Mouse (Mus musculus): ENCODE measurements around the gene Mylk3. TPM values are rescaled to one million over a fixed set of nuclear protein-coding genes. Genes with fewer than 3 reads are reported as not detected.

Gene Mylk3
- polyA plus RNA-seq, 1 experiment from 2014 or later, result 1.7 TPM

DNA sequence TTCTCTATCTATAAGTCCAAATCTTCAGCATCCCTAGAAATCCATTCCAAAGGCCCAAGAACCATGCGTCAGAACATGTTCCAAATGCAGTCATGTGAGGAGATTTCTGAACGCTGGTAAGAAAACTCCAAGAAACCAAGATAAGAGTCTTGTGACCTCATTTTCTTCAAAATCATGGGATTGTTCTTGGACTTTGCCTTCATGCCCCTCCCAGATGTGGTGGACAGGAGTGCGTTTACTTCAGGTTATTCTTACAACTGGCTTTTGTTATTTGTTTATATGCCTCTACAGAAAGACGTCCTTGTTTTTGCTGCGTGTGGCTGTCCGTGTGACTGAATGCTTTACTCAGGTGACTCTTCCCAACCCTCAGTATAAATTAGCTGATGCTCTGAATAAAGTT, 7.1 kb upstream of the Mylk3 start:
- WGBS, result 92% methylated on average over 6 of the region's 6 CpGs
- no peak for ATAC-seq (ENCODE audit: low FRiP score, low TSS enrichment)
- H3K9me3 ChIP-seq (ENCODE audit: low read length), result no peaks in the 10 kb centered on the region
- H3K27me3 ChIP-seq (ENCODE audit: insufficient read depth, low read length), result no peaks in the 10 kb centered on the region
- 0 out of 2 replicates have a peak, but pooled peaks cover 2% of the 10 kb centered on the region for H3K4me1 ChIP-seq (ENCODE audit: insufficient read depth, low read length)
- no peak overlapping the region for H3K9ac ChIP-seq (replicated peaks; ENCODE audit: low read length)
- H3K4me3 ChIP-seq (ENCODE audit: low read length), result no peak overlapping the region
- no peak overlapping the region for H3K4me2 ChIP-seq (replicated peaks; ENCODE audit: low read depth, low read length)
- H3K36me3 ChIP-seq (ENCODE audit: insufficient read depth, low read length), result no peaks in the 10 kb centered on the region
- no peak overlapping the region for H3K27ac ChIP-seq (ENCODE audit: low read length)

DNA sequence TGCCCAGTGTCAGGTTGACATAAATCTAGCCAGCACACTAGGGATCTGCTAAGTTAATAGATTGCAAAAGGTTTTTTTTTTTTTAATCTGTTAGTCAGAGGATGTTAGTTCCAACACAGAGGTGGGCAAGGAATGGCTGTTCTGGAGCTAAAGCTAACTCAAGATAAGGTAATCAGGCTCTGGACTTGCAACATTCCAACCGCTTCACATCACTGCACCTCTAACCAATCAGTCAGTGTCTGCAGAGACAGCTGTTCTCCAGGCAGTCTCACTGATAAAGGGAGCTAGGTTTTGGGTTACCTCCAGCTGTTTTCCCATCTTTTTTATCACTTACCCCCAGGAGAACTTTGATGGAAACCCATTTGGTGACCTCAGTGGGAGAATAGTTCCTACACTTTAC, 5.3 kb upstream of the Mylk3 start:
- no peak overlapping the region for H3K4me3 ChIP-seq (ENCODE audit: low read length)
- H3K4me2 ChIP-seq (replicated peaks; ENCODE audit: low read depth, low read length), result no peak overlapping the region
- H3K4me1 ChIP-seq (ENCODE audit: insufficient read depth, low read length), result no peaks in the 10 kb centered on the region
- WGBS, result 67% methylated on average over 1 of the region's 1 CpGs
- no peaks in the 10 kb centered on the region for H3K36me3 ChIP-seq (ENCODE audit: insufficient read depth, low read length)
- H3K9ac ChIP-seq (replicated peaks; ENCODE audit: low read length), result no peak overlapping the region
- no peak for ATAC-seq (ENCODE audit: low FRiP score, low TSS enrichment)
- no peak overlapping the region for H3K27ac ChIP-seq (ENCODE audit: low read length)
- no peaks in the 10 kb centered on the region for H3K27me3 ChIP-seq (ENCODE audit: insufficient read depth, low read length)
- H3K9me3 ChIP-seq (ENCODE audit: low read length), result no peaks in the 10 kb centered on the region

DNA sequence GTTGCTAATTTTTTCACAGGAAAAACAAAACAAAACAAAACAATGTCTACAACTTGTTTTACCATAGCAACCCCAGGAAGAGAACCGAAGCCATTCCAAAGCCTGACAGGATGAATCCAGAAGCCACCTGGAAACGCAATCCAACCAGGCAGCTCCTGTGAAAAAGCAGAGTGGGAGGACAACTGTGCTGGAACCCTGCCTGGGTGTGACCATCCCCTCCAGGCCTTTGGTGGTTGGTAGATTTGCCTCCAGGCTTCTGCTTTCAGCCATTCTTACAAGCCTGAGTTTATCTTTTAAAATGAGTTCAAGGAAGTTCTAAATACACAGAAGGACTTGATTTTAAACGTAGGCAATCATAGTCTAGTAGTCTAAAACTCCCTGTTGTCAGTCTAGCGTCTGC, 4.2 kb downstream of the Mylk3 start:
- Histone ChIP-seq H3K27ac (ENCODE audit: low read length) (no peak overlapping the region), H3K9ac (replicated peaks; ENCODE audit: low read length) (no peak overlapping the region), H3K36me3 (ENCODE audit: insufficient read depth, low read length) (no peaks in the 10 kb centered on the region), H3K4me1 (ENCODE audit: insufficient read depth, low read length) (peaks cover 22% of the 10 kb centered on the region), H3K4me3 (ENCODE audit: low read length) (no peak overlapping the region), H3K9me3 (ENCODE audit: low read length) (no peaks in the 10 kb centered on the region), H3K27me3 (ENCODE audit: insufficient read depth, low read length) (no peaks in the 10 kb centered on the region), H3K4me2 (replicated peaks; ENCODE audit: low read depth, low read length) (no peak overlapping the region)
- WGBS, result 63% methylated on average over 4 of the region's 4 CpGs
- ATAC-seq (ENCODE audit: low FRiP score, low TSS enrichment), result no peak

DNA sequence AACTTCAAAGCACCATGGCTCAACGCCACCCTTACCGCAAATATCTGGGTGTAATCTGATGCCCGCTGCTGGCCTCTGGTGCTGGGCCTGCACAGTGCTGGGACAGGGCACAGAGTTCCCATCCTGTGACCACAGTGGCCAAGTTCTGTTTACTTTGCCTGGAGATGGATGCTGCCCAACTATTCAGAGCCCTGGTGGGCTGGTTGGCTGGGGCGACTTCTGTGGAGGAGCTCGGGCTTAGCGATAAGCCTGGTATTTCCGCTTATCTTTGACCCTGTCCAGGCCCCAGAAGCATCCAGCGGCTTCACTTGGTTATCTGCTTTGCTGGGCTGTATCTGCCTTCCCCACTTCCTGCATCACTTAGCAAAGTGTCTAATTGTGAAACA, 5.3 kb downstream of the Mylk3 start:
- Histone ChIP-seq H3K9ac (replicated peaks; ENCODE audit: low read length) (no peak overlapping the region), H3K36me3 (ENCODE audit: insufficient read depth, low read length) (no peaks in the 10 kb centered on the region), H3K27ac (ENCODE audit: low read length) (peak overlapping the region; percentile 56; the same call in 1 of the 2 replicates), H3K27me3 (ENCODE audit: insufficient read depth, low read length) (no peaks in the 10 kb centered on the region), H3K4me2 (replicated peaks; ENCODE audit: low read depth, low read length) (no peak overlapping the region), H3K4me1 (ENCODE audit: insufficient read depth, low read length) (peaks cover 22% of the 10 kb centered on the region), H3K9me3 (ENCODE audit: low read length) (no peaks in the 10 kb centered on the region), H3K4me3 (ENCODE audit: low read length) (no peak overlapping the region)
- peak; percentile 59; the same call in 1 of the 2 replicates for ATAC-seq (ENCODE audit: low FRiP score, low TSS enrichment)
- WGBS, result 58% methylated on average over 8 of the region's 8 CpGs

DNA sequence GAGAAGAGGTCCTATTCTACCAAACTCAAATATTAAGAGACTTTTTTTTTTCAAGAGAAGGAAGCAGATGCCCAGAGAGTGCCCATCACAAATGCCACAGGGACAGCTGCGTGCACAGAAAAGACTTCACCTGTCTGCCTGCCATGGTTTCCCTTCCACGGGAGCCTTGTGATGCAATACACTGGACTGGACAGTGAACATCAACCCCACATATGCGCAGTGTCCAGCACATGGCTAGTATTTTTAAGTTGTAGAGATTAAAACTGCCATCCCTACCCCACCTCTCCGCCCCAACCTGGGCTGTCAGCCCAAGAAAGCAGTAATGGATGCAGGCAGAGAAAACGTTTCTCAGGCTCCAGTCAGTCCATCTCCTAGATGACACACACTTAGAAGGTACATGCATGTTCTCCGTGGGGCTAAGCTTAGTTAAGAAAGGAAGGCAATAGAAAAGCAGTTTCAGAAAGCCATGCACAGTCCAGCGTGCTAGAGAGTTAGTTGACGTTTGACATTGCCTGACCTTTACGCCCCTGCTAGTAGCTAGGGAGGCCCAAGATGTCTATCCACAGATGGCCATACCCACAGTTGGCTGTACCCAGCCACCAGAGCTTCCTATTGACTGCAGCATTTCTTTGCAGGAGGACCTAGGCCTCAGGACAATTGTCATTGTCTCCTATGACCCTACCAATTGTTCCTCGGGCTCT, 5.9 kb downstream of the Mylk3 start:
- Histone ChIP-seq H3K27ac (ENCODE audit: low read length) (peak overlapping the region; percentile 11; the same call in 1 of the 2 replicates), H3K9me3 (ENCODE audit: low read length) (no peaks in the 10 kb centered on the region), H3K4me3 (ENCODE audit: low read length) (no peak overlapping the region), H3K4me1 (ENCODE audit: insufficient read depth, low read length) (peaks cover 22% of the 10 kb centered on the region), H3K27me3 (ENCODE audit: insufficient read depth, low read length) (no peaks in the 10 kb centered on the region), H3K9ac (replicated peaks; ENCODE audit: low read length) (no peak overlapping the region), H3K36me3 (ENCODE audit: insufficient read depth, low read length) (no peaks in the 10 kb centered on the region), H3K4me2 (replicated peaks; ENCODE audit: low read depth, low read length) (no peak overlapping the region)
- no peak for ATAC-seq (ENCODE audit: low FRiP score, low TSS enrichment)
- WGBS, result 69% methylated on average over 10 of the region's 10 CpGs

DNA sequence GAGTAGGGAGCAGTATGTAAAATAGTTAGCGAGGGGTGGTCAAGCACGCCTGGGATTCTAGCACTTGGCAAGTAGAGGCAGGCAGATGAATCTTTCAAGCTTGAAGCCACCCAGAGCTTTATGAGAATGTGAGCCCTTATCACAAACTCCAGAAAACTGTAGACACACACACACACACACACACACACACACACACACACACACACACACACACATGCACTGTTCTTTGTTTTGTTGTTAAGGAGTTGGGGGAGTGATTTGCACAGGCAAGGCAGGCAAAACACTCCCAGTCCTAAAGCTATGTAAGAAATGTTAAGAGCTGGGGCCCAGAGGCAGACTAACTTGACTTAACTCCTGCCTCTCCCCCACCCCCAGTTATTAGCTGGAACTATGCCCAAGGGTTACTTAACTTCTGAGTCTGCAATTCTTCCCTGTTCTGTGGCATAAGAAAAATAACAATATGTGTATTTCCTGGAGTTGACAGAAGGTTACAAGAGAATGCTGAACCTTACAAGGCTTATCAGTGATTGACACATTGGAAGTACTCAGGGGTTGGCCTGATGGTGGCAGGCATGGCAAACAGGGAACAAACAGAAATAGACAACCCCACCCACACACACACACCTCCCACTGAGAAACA, 6.9 kb downstream of the Mylk3 start:
- WGBS, result 8% methylated on average over 2 of the region's 2 CpGs
- Histone ChIP-seq H3K9me3 (ENCODE audit: low read length) (no peaks in the 10 kb centered on the region), H3K4me2 (replicated peaks; ENCODE audit: low read depth, low read length) (no peak overlapping the region), H3K4me3 (ENCODE audit: low read length) (no peak overlapping the region), H3K4me1 (ENCODE audit: insufficient read depth, low read length) (peaks cover 22% of the 10 kb centered on the region), H3K27ac (ENCODE audit: low read length) (peak overlapping the region; percentile 88), H3K27me3 (ENCODE audit: insufficient read depth, low read length) (no peaks in the 10 kb centered on the region), H3K36me3 (ENCODE audit: insufficient read depth, low read length) (no peaks in the 10 kb centered on the region), H3K9ac (replicated peaks; ENCODE audit: low read length) (no peak overlapping the region)
- ATAC-seq (ENCODE audit: low FRiP score, low TSS enrichment), result peak; percentile 86

DNA sequence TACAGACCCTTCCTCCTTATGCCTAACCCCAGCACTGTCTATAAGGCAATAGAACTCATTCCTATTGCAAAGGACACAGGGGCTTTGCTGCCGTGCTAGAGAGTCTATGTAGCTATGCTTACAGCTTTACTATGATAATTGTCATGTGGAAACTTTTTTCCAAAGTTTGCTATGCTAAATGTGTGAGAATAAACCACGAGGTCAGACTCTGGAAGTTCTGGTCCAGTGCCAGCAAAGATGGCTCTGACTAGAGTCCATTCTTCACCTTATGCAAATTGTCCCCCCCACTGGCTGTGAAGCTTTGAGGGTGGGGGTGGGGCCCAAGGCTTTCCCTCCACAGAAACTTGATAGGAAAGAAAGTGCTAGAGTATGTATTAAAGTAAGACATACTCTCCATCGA, 9.6 kb downstream of the Mylk3 start:
- Histone ChIP-seq H3K9me3 (ENCODE audit: low read length) (no peaks in the 10 kb centered on the region), H3K9ac (replicated peaks; ENCODE audit: low read length) (no peak overlapping the region), H3K4me3 (ENCODE audit: low read length) (no peak overlapping the region), H3K4me2 (replicated peaks; ENCODE audit: low read depth, low read length) (no peak overlapping the region), H3K4me1 (ENCODE audit: insufficient read depth, low read length) (peaks cover 30% of the 10 kb centered on the region), H3K27ac (ENCODE audit: low read length) (no peak overlapping the region), H3K27me3 (ENCODE audit: insufficient read depth, low read length) (no peaks in the 10 kb centered on the region), H3K36me3 (ENCODE audit: insufficient read depth, low read length) (no peaks in the 10 kb centered on the region)
- ATAC-seq (ENCODE audit: low FRiP score, low TSS enrichment), result no peak
- 60% methylated on average over 3 of the region's 3 CpGs for WGBS

DNA sequence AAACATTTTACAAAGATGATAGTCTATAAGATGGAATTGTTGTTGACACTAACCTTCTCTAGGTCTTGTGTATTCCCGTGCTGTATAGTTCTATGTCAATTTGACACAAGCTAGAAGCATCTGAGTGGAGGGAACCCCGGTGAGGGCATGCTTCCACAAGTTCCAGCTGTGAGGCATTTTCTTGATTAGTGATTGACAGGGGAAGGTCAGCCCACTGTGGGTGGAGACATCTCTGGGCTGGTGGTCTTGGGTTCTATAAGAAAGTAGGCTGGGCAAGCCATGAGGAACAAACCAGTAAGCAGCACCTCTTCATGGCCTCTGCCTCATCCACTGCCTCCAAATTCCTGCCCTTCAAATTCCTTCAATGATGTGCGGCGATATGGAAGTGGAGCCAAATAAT, 11.9 kb downstream of the Mylk3 start:
- Histone ChIP-seq H3K9ac (replicated peaks; ENCODE audit: low read length) (no peak overlapping the region), H3K4me1 (ENCODE audit: insufficient read depth, low read length) (peaks cover 17% of the 10 kb centered on the region), H3K9me3 (ENCODE audit: low read length) (no peaks in the 10 kb centered on the region), H3K27ac (ENCODE audit: low read length) (no peak overlapping the region), H3K27me3 (ENCODE audit: insufficient read depth, low read length) (no peaks in the 10 kb centered on the region), H3K4me2 (replicated peaks; ENCODE audit: low read depth, low read length) (no peak overlapping the region), H3K4me3 (ENCODE audit: low read length) (no peak overlapping the region), H3K36me3 (ENCODE audit: insufficient read depth, low read length) (no peaks in the 10 kb centered on the region)
- ATAC-seq (ENCODE audit: low FRiP score, low TSS enrichment), result no peak
- WGBS, result 49% methylated on average over 4 of the region's 4 CpGs

DNA sequence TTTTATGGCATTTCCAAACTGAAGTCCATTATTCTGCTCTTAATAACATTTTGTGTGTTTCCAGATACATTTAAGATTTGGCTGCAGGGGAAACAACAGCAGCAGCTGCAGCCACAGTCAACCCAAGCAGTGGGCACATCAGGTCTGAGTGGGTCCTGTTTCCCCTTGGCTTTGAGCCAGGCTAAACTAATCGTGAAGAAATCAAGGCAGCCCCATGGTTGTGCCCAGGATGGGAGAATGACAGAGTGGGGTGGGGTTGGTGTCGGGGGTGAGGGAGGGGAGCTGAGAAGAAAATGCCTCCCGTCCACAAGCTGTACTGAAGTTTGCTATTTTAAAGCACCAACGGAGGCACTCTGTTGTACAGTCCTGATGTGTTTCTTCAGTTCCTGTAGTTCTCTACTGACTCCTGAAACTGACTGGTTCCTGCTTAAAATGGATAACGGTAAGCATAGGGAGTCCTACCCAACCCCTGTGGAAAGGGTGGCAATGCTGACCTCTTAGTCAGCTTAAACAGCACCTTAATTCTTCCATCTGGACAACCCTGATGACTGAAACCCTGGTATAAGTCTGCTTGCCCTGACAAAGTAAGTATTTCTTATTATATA, 12.6 kb downstream of the Mylk3 start:
- WGBS, result 47% methylated on average over 5 of the region's 5 CpGs
- no peaks in the 10 kb centered on the region for H3K36me3 ChIP-seq (ENCODE audit: insufficient read depth, low read length)
- no peak overlapping the region for H3K4me3 ChIP-seq (ENCODE audit: low read length)
- no peaks in the 10 kb centered on the region for H3K9me3 ChIP-seq (ENCODE audit: low read length)
- no peak overlapping the region for H3K9ac ChIP-seq (replicated peaks; ENCODE audit: low read length)
- H3K27me3 ChIP-seq (ENCODE audit: insufficient read depth, low read length), result no peaks in the 10 kb centered on the region
- 0 out of 2 replicates have a peak overlapping the region, but pooled peaks have one; percentile 43 for H3K27ac ChIP-seq (ENCODE audit: low read length)
- ATAC-seq (ENCODE audit: low FRiP score, low TSS enrichment), result no peak
- no peak overlapping the region for H3K4me2 ChIP-seq (replicated peaks; ENCODE audit: low read depth, low read length)
- H3K4me1 ChIP-seq (ENCODE audit: insufficient read depth, low read length), result peaks cover 9% of the 10 kb centered on the region

DNA sequence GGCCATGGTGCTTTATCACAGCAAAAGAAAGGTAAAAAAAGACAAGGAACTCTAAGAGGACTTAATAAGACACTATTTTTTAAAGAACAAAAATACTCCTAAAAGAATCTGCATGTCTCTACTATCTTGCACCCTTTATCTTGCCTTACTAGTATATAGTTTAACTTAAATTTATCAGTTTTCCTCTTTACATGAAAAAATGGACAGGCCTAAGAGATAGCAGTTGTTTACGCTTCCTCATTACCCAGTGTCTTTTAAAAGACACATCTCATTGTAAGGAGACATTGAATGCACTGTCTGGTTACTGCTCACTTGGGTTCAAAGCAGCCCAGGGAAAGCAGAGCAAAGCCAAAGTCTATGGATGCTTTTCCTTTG, 13.7 kb downstream of the Mylk3 start:
- no peaks in the 10 kb centered on the region for H3K27me3 ChIP-seq (ENCODE audit: insufficient read depth, low read length)
- H3K4me2 ChIP-seq (replicated peaks; ENCODE audit: low read depth, low read length), result no peak overlapping the region
- H3K9ac ChIP-seq (replicated peaks; ENCODE audit: low read length), result no peak overlapping the region
- WGBS, result 90% methylated on average over 1 of the region's 1 CpGs
- no peaks in the 10 kb centered on the region for H3K36me3 ChIP-seq (ENCODE audit: insufficient read depth, low read length)
- no peak overlapping the region for H3K27ac ChIP-seq (ENCODE audit: low read length)
- H3K4me1 ChIP-seq (ENCODE audit: insufficient read depth, low read length), result peaks cover 10% of the 10 kb centered on the region
- H3K4me3 ChIP-seq (ENCODE audit: low read length), result no peak overlapping the region
- H3K9me3 ChIP-seq (ENCODE audit: low read length), result no peaks in the 10 kb centered on the region
- no peak for ATAC-seq (ENCODE audit: low FRiP score, low TSS enrichment)
